Mouse (Mus musculus) myocyte (in vitro differentiated cells): ENCODE measurements at regions not wholly inside any gene's neighbourhood (a gene's known extent, or its start where the extent isn't known, plus 50 kb on each side); places are given as distances from the start of the nearest gene placed in this dataset.

Experiments used
- H3K27me3 ChIP-seq: one replicate; pipeline ENCODE4 v1.6.1; 2011; ENCODE audit not compliant: control insufficient read depth, insufficient read depth, insufficient read length
- H3K36me3 ChIP-seq: one replicate; pipeline ENCODE4 v1.6.1; 2011; ENCODE audit not compliant: control insufficient read depth, insufficient read depth
- H3K4me2 ChIP-seq: one replicate; pipeline ENCODE4 v1.6.1; 2011; ENCODE audit warnings: low read depth, control low read depth
- H3K4me3 ChIP-seq: one replicate; pipeline ENCODE4 v1.5.1; 2011; ENCODE audit warnings: mild to moderate bottlenecking, control low read depth, moderate library complexity
- H3K79me2 ChIP-seq: one replicate; pipeline ENCODE4 v1.6.1; 2011; ENCODE audit not compliant: control insufficient read depth, insufficient read depth
- H3ac ChIP-seq: one replicate; pipeline ENCODE4 v1.6.1; 2011; ENCODE audit not compliant: control insufficient read depth, insufficient read length
- CEBPB ChIP-seq: IDR thresholded peaks from 2 replicates; pipeline ENCODE4 v1.6.1; 2011; ENCODE audit warnings: mild to moderate bottlenecking, moderate library complexity; ENCODE audit not compliant: poor library complexity, insufficient read depth, severe bottlenecking
- E2F4 ChIP-seq: IDR thresholded peaks from one replicate; pipeline ENCODE4 v1.6.1; 2011; ENCODE audit warnings: mild to moderate bottlenecking, control low read depth, moderate library complexity; ENCODE audit not compliant: insufficient read depth
- MAX ChIP-seq: IDR thresholded peaks from one replicate; pipeline ENCODE4 v1.6.1; 2011; ENCODE audit warnings: low read depth, mild to moderate bottlenecking, control low read depth
- MYOD1 ChIP-seq, 3 experiments: IDR thresholded peaks; one replicate each; pipeline ENCODE4 v1.6.1; 2011; ENCODE audit warnings: control low read depth in 2 of 3, low read depth in 2 of 3, mild to moderate bottlenecking in 2 of 3, moderate library complexity in 1 of 3; ENCODE audit not compliant: insufficient read length in 2 of 3, control insufficient read depth in 1 of 3
- MYOG ChIP-seq, 3 experiments: IDR thresholded peaks; one replicate each; pipeline ENCODE4 v1.6.1; 2011; ENCODE audit warnings: control low read depth in 2 of 3, low read depth in 2 of 3, mild to moderate bottlenecking in 2 of 3; ENCODE audit not compliant: insufficient read length in 2 of 3, control insufficient read depth in 1 of 3, insufficient read depth in 1 of 3
- POLR2A ChIP-seq: IDR thresholded peaks from one replicate; pipeline ENCODE4 v1.6.1; 2011; ENCODE audit warnings: low read depth, mild to moderate bottlenecking, control low read depth, moderate library complexity; ENCODE audit not compliant: insufficient read length
- POLR2AphosphoS2 ChIP-seq: IDR thresholded peaks from one replicate; pipeline ENCODE4 v1.6.1; 2011; ENCODE audit warnings: low read depth, control low read depth; ENCODE audit not compliant: insufficient read length
- REST ChIP-seq: IDR thresholded peaks from one replicate; pipeline ENCODE4 v1.6.1; 2011; ENCODE audit warnings: mild to moderate bottlenecking, control low read depth, moderate library complexity; ENCODE audit not compliant: insufficient read depth, insufficient read length
- SRF ChIP-seq: IDR thresholded peaks from one replicate; pipeline ENCODE4 v1.6.1; 2011; ENCODE audit warnings: low read depth; ENCODE audit not compliant: control insufficient read depth, insufficient read length
- TCF12 ChIP-seq: IDR thresholded peaks from one replicate; pipeline ENCODE4 v1.6.1; 2011; ENCODE audit warnings: mild to moderate bottlenecking, control low read depth; ENCODE audit not compliant: poor library complexity, insufficient read depth, severe bottlenecking
- TCF3 ChIP-seq: IDR thresholded peaks from one replicate; pipeline ENCODE4 v1.6.1; 2011; ENCODE audit warnings: low read depth, control low read depth; ENCODE audit not compliant: insufficient read length
- USF1 ChIP-seq: IDR thresholded peaks from one replicate; pipeline ENCODE4 v1.6.1; 2011; ENCODE audit warnings: low read depth, mild to moderate bottlenecking, control low read depth, moderate library complexity

- no peaks in the 10 kb centered on the region for H3K79me2 ChIP-seq
- H3K27me3 ChIP-seq: no peaks in the 10 kb centered on the region
- no peak overlapping the region for H3K4me3 ChIP-seq
- TF ChIP-seq POLR2AphosphoS2 (no peak), E2F4 (no peak), MAX (no peak), TCF12 (no peak), SRF (no peak), USF1 (no peak), POLR2A (no peak), MYOD1 (IDR thresholded peaks at IDR 0.05; ENCODE audit: control insufficient read depth in 1 of 3, insufficient read length in 2 of 3, low read depth in 2 of 3) (no peak), TCF3 (no peak), MYOG (IDR thresholded peaks at IDR 0.05; ENCODE audit: control insufficient read depth in 1 of 3, insufficient read depth in 1 of 3, insufficient read length in 2 of 3, low read depth in 2 of 3) (no peak), REST (no peak), CEBPB (no peak)
- no peak overlapping the region for H3K4me2 ChIP-seq
- no peak overlapping the region for H3ac ChIP-seq
- no peaks in the 10 kb centered on the region for H3K36me3 ChIP-seq
Measured at GRCm38 (mm10) chr5:125904426-125904825, 372.9 kb downstream of the Tmem132b start.

- Histone ChIP-seq H3K4me2 (no peak overlapping the region), H3ac (no peak overlapping the region), H3K4me3 (no peak overlapping the region), H3K27me3 (no peaks in the 10 kb centered on the region), H3K79me2 (no peaks in the 10 kb centered on the region), H3K36me3 (no peaks in the 10 kb centered on the region)
- no peak for TF ChIP-seq MAX
- no peak for TF ChIP-seq REST
- TF ChIP-seq TCF3: no peak
- TF ChIP-seq POLR2A: no peak
- no peak for TF ChIP-seq POLR2AphosphoS2
- TF ChIP-seq TCF12: no peak
- TF ChIP-seq MYOD1 (IDR thresholded peaks at IDR 0.05; ENCODE audit: control insufficient read depth in 1 of 3, insufficient read length in 2 of 3, low read depth in 2 of 3): no peak
- TF ChIP-seq CEBPB: no peak
- TF ChIP-seq USF1: no peak
- no peak for TF ChIP-seq E2F4
- TF ChIP-seq MYOG (IDR thresholded peaks at IDR 0.05; ENCODE audit: control insufficient read depth in 1 of 3, insufficient read depth in 1 of 3, insufficient read length in 2 of 3, low read depth in 2 of 3): no peak
- TF ChIP-seq SRF: no peak
Measured at GRCm38 (mm10) chr5:125907332-125907731, 375.8 kb downstream of the Tmem132b start.

- Histone ChIP-seq H3K27me3 (no peaks in the 10 kb centered on the region), H3K4me2 (no peak overlapping the region), H3K79me2 (no peaks in the 10 kb centered on the region), H3K36me3 (no peaks in the 10 kb centered on the region), H3ac (no peak overlapping the region), H3K4me3 (no peak overlapping the region)
- TF ChIP-seq POLR2AphosphoS2: no peak
- TF ChIP-seq TCF12: no peak
- no peak for TF ChIP-seq MYOD1 (IDR thresholded peaks at IDR 0.05; ENCODE audit: control insufficient read depth in 1 of 3, insufficient read length in 2 of 3, low read depth in 2 of 3)
- TF ChIP-seq POLR2A: no peak
- TF ChIP-seq CEBPB: no peak
- TF ChIP-seq MYOG (IDR thresholded peaks at IDR 0.05; ENCODE audit: control insufficient read depth in 1 of 3, insufficient read depth in 1 of 3, insufficient read length in 2 of 3, low read depth in 2 of 3): no peak
- TF ChIP-seq SRF: no peak
- TF ChIP-seq USF1: no peak
- no peak for TF ChIP-seq MAX
- no peak for TF ChIP-seq TCF3
- no peak for TF ChIP-seq E2F4
- no peak for TF ChIP-seq REST
Measured at GRCm38 (mm10) chr5:125907909-125908308, 376.3 kb downstream of the Tmem132b start.

GRCm38 (mm10) chr5:125915857-125916256 lies 384.3 kb downstream of the Tmem132b start:
- Histone ChIP-seq H3K79me2 (no peaks in the 10 kb centered on the region), H3K4me2 (no peak overlapping the region), H3K27me3 (no peaks in the 10 kb centered on the region), H3K36me3 (no peaks in the 10 kb centered on the region), H3K4me3 (no peak overlapping the region), H3ac (no peak overlapping the region)
- TF ChIP-seq E2F4: no peak
- no peak for TF ChIP-seq POLR2AphosphoS2
- TF ChIP-seq USF1: no peak
- no peak for TF ChIP-seq MAX
- no peak for TF ChIP-seq POLR2A
- no peak for TF ChIP-seq TCF12

- Histone ChIP-seq H3K79me2 (no peaks in the 10 kb centered on the region), H3K4me2 (no peak overlapping the region), H3K4me3 (no peak overlapping the region), H3ac (no peak overlapping the region), H3K36me3 (no peaks in the 10 kb centered on the region), H3K27me3 (no peaks in the 10 kb centered on the region)
- TF ChIP-seq TCF3 (no peak), REST (no peak), CEBPB (no peak), SRF (no peak), POLR2AphosphoS2 (no peak), MYOG (IDR thresholded peaks at IDR 0.05; ENCODE audit: control insufficient read depth in 1 of 3, insufficient read depth in 1 of 3, insufficient read length in 2 of 3, low read depth in 2 of 3) (no peak), MYOD1 (IDR thresholded peaks at IDR 0.05; ENCODE audit: control insufficient read depth in 1 of 3, insufficient read length in 2 of 3, low read depth in 2 of 3) (no peak), TCF12 (no peak), MAX (no peak), POLR2A (no peak), USF1 (no peak), E2F4 (no peak)
Measured at GRCm38 (mm10) chr5:125920965-125921364, 389.4 kb downstream of the Tmem132b start.
